Mouse (Mus musculus) midbrain, embryonic 14.5 days (tissue): ENCODE measurements around the gene Oard1. TPM values are rescaled to one million over a fixed set of nuclear protein-coding genes. Genes with fewer than 3 reads are reported as not detected.

Experiments
- ATAC-seq: fragments of 200-750 bp; cut with Nextera tagmentation; 2 replicates; pipeline ENCODE4 v1.8.0; 2017; ENCODE audit warnings: moderate number of reproducible peaks, moderate library complexity; ENCODE audit not compliant: low FRiP score, low TSS enrichment
- DNase-seq: peaks from one replicate; pipeline ENCODE4 v3.0.0-alpha.2; 2015
- H3K27ac ChIP-seq: fragments of 300-500 bp; sonication (generic); replicated peaks from 2 replicates; pipeline ENCODE4 v1.5.1; 2014; ENCODE audit warnings: mild to moderate bottlenecking, low read depth, low read length, moderate library complexity
- H3K27me3 ChIP-seq: fragments of 300-500 bp; sonication (generic); 2 replicates; pipeline ENCODE4 v1.6.1; 2014; ENCODE audit warnings: low read length, control low read depth, mixed read lengths; ENCODE audit not compliant: control insufficient read depth, insufficient read depth
- H3K36me3 ChIP-seq: fragments of 300-500 bp; sonication (generic); 2 replicates; pipeline ENCODE4 v1.6.1; 2014; ENCODE audit warnings: low read length, control low read depth; ENCODE audit not compliant: control insufficient read depth, insufficient read depth
- H3K4me1 ChIP-seq: fragments of 300-500 bp; sonication (generic); 2 replicates; pipeline ENCODE4 v1.6.1; 2014; ENCODE audit warnings: mild to moderate bottlenecking, antibody characterized with exemption, low read length, control low read depth; ENCODE audit not compliant: control insufficient read depth, insufficient read depth
- H3K4me2 ChIP-seq: fragments of 300-500 bp; sonication (generic); 2 replicates; pipeline ENCODE4 v1.6.1; 2014; ENCODE audit warnings: mild to moderate bottlenecking, low read length, moderate library complexity
- H3K4me3 ChIP-seq: fragments of 300-500 bp; sonication (generic); replicated peaks from 2 replicates; pipeline ENCODE4 v1.5.1; 2014; ENCODE audit warnings: low read depth, low read length
- H3K9ac ChIP-seq: fragments of 300-500 bp; sonication (generic); replicated peaks from 2 replicates; pipeline ENCODE4 v1.6.1; 2014; ENCODE audit warnings: mild to moderate bottlenecking, low read length, moderate library complexity
- H3K9me3 ChIP-seq: fragments of 300-500 bp; sonication (generic); 2 replicates; pipeline ENCODE4 v1.6.1; 2016; ENCODE audit warnings: low read length, control low read depth, mixed read lengths; ENCODE audit not compliant: control insufficient read depth
- WGBS: fragments of 180-500 bp; shearing (Covaris S2); extraction: QIAGEN DNeasy Blood & Tissue Kit; methylation state at CpG from one replicate; pipeline ENCODE4 v1.1.7; 2014; 5-methylcytosine and 5-hydroxymethylcytosine counted together
- polyA plus RNA-seq: library from polyadenylated mRNA; unstranded; fragments of >200 nt; fragmentation: Nextera tagmentation; extraction: Ambion mirVana; gene quantifications from 2 replicates; pipeline ENCODE4 v1.2.1, GENCODE M21; 2014

Oard1 gene
- polyA plus RNA-seq, 1 experiment from 2014 or later, result 49.2 TPM

DNA sequence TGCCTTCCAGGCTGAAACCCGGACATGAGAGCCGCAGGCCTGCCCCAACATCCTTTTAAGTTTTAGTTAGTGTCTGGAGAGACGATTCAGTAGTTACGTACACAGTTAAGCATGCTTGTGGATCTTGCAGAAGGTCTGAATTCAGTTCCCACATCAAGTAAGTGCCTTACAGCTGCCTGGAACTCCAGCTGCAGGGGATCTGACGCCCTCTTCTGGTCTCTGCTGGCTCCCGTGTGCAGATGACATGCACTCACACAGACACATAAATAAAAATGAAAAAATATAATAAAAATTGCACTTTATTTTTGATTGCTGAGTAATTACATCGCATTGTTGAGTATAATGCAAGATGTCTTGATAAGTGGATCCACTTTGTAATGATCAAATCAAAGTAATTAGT lies 43.7 kb downstream of the Oard1 start:
- H3K4me1 ChIP-seq, result no peaks in the 10 kb centered on the region
- H3K9me3 ChIP-seq, result no peaks in the 10 kb centered on the region
- ATAC-seq, result no peak
- H3K4me2 ChIP-seq, result no peak overlapping the region
- no peak overlapping the region for H3K4me3 ChIP-seq
- WGBS, result 77% methylated on average over 7 of the region's 7 CpGs
- H3K9ac ChIP-seq, result no peak overlapping the region
- DNase-seq, result no peak
- H3K27me3 ChIP-seq, result no peaks in the 10 kb centered on the region
- H3K27ac ChIP-seq, result no peak overlapping the region
- no peaks in the 10 kb centered on the region for H3K36me3 ChIP-seq

DNA sequence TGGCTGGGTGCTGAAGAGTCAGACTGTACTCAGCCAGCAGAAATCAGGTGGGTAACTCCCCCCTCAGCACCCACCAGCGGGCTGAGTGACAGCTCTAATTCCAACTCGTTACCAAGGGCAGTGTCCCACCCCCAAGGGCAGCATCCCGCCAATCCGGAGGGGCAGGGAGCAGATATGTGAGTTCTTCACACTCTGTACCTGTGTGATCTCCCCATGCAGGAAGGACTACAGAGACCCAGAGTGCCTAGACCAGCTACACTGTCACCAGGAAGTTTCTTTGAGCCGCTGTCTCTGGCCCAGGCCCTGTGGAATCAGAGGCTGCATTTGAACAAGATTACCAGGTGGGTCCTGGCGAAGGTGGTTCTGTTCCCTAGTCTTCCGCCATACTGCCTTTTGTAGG lies 44.4 kb downstream of the Oard1 start:
- Histone ChIP-seq H3K36me3 (no peaks in the 10 kb centered on the region), H3K27ac (no peak overlapping the region), H3K4me2 (no peak overlapping the region), H3K4me1 (no peaks in the 10 kb centered on the region), H3K4me3 (no peak overlapping the region), H3K9ac (no peak overlapping the region), H3K27me3 (no peaks in the 10 kb centered on the region), H3K9me3 (no peaks in the 10 kb centered on the region)
- ATAC-seq (no peak), DNase-seq (no peak)
- WGBS, result 63% methylated on average over 7 of the region's 7 CpGs

DNA sequence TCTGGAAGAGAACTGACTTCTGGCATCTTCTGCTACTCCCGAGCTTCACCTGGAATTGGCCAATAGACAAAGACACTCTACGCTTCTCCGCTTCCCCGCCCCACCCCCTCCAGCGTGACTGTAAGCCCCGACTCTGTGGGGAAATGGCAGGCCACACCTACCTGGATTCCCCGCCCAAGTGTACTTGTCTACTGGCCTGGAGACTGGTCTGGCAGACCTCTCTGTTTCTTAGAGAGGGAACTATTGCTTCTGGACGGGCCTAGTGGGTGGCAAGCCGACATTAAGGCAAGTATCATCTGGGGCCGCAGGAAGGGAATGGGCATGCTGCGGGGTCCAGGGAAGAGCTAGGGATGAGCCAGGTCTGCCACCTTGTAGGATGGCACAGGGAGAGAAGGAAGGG lies 44.9 kb downstream of the Oard1 start, which contains the start of gene Unc5cl:
Unc5cl (plus strand) TSS at position 214 of the 400 bp plus-strand sequence.
- WGBS, result 61% methylated on average over 11 of the region's 11 CpGs
- Histone ChIP-seq H3K4me2 (no peak within 1 kb of the TSS), H3K9me3 (no peaks in the 10 kb centered on the region)

DNA sequence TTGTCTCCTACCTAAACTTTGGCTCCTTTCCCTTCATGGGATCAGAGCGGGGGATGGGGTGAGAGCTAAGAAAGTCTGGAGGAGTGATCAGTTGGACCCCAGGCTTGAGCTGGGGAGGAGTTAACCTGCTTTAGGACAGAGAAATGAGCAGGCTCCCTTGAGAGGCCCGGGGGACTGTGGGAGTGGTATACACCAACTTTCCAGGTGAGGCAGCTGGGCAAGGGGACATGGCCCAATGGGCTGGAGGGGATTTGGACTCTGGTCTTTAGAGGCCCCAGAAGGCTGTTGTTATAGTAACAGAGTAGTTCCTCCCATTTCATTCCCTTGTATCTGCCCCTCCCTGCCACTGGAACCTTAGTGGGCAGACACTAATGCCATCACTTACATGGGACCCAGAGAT lies 46.1 kb downstream of the Oard1 start:
- DNase-seq (no peak), ATAC-seq (no peak)
- no peak overlapping the region for H3K4me3 ChIP-seq
- no peak overlapping the region for H3K27ac ChIP-seq
- 81% methylated on average over 2 of the region's 2 CpGs for WGBS
- no peaks in the 10 kb centered on the region for H3K9me3 ChIP-seq
- no peak overlapping the region for H3K9ac ChIP-seq
- no peak overlapping the region for H3K4me2 ChIP-seq
- H3K27me3 ChIP-seq, result no peaks in the 10 kb centered on the region
- H3K36me3 ChIP-seq, result no peaks in the 10 kb centered on the region
- no peaks in the 10 kb centered on the region for H3K4me1 ChIP-seq

More for the DNA sequence above, 44.9 kb downstream of the Oard1 start, which contains the start of gene Unc5cl:
- H3K36me3 ChIP-seq, result no peaks in the 10 kb centered on the region
- H3K27me3 ChIP-seq, result no peaks in the 10 kb centered on the region
- no peak within 1 kb of the TSS for H3K9ac ChIP-seq
- ATAC-seq (no peak), DNase-seq (no peak)
- no peak within 1 kb of the TSS for H3K4me3 ChIP-seq
- H3K27ac ChIP-seq, result no peak within 1 kb of the TSS
- H3K4me1 ChIP-seq, result no peaks in the 10 kb centered on the region

DNA sequence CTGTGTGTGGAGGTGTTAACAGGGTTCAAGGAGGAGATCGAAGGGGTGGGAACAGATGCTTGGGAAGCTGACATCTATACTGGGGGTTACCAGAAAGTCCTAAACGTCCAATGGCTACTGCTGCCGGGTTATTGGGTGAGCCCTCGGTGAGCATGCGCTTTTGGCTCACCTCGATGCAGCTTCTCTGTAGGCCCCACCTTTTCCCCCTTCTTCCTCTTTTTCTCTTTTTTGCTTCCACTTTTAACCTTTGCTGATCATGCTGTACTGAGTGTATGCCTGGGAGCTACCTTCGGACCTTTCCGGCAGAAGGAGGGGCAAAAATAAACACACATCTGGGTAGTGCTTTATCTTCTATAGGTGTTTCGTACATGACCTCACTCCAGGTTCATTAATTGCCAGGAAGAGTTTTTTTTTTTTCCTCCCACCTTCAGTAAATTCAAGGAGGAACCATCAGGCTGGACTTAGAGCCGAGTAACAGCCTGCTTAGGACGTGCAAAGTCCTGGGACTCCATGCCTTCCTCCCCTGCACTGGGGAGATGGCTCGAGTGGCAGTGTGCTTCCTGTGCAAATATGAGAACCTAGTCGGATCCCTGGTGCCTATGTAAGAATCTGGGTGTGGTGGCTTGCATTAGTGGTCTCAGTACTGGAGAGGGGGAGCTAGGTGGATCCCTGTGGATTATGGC lies 48.3 kb downstream of the Oard1 start:
- H3K27ac ChIP-seq, result no peak overlapping the region
- H3K27me3 ChIP-seq, result no peaks in the 10 kb centered on the region
- H3K9ac ChIP-seq, result no peak overlapping the region
- no peaks in the 10 kb centered on the region for H3K36me3 ChIP-seq
- no peaks in the 10 kb centered on the region for H3K4me1 ChIP-seq
- no peak overlapping the region for H3K4me3 ChIP-seq
- 88% methylated on average over 13 of the region's 13 CpGs for WGBS
- H3K9me3 ChIP-seq, result no peaks in the 10 kb centered on the region
- H3K4me2 ChIP-seq, result no peak overlapping the region
- no peak for DNase-seq
- no peak for ATAC-seq

DNA sequence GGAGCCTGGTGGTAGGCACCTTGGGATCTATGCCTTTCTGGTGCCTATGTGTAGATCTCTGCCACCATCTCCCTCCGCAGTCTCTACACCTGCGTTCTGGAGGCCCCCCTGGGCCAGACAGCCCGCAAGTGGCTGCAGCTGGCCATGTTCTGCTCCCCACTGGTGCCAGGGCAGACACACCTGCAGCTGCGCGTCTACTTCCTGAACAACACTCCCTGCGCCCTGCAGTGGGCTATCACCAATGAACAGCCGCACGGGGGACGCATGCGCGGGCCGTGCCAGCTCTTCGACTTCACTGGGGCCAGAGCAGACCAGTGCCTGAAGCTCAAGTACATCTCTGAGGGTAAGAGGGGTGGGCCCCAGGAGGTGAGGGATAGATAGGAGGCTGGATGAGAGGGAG lies 52.3 kb downstream of the Oard1 start:
- Histone ChIP-seq H3K9ac (no peak overlapping the region), H3K27me3 (no peaks in the 10 kb centered on the region), H3K4me1 (no peaks in the 10 kb centered on the region), H3K4me2 (no peak overlapping the region), H3K9me3 (no peaks in the 10 kb centered on the region), H3K4me3 (no peak overlapping the region), H3K27ac (no peak overlapping the region), H3K36me3 (no peaks in the 10 kb centered on the region)
- ATAC-seq, result no peak
- DNase-seq, result no peak
- 96% methylated on average over 13 of the region's 13 CpGs for WGBS

DNA sequence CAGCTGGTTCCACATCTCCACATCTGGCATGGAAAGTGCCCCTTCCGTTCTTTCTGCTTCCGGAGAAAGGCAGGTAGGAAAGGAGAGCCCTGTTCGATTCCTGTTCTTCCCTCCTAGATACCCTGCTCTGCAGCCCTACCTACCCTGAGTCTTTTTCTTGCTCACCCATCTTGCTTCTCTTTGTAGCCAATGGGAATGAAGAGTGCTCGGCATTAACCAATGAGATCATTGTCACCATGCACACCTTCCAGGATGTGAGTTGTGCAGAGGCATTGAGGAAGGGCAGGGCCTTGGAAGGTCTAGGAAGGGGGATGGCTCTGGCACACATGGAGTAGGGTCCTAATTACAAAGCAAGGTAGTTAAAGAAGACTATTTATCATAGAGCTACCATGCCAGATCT lies 53.6 kb downstream of the Oard1 start:
- 94% methylated on average over 4 of the region's 4 CpGs for WGBS
- no peaks in the 10 kb centered on the region for H3K36me3 ChIP-seq
- H3K9ac ChIP-seq, result no peak overlapping the region
- DNase-seq (no peak), ATAC-seq (no peak)
- H3K4me1 ChIP-seq, result no peaks in the 10 kb centered on the region
- no peaks in the 10 kb centered on the region for H3K9me3 ChIP-seq
- H3K27me3 ChIP-seq, result no peaks in the 10 kb centered on the region
- no peak overlapping the region for H3K27ac ChIP-seq
- H3K4me3 ChIP-seq, result no peak overlapping the region
- H3K4me2 ChIP-seq, result no peak overlapping the region

Other genes starting within 250 kb of the Oard1 start
- gene A530064D06Rik, start 242.7 kb upstream of the Oard1 start, polyA plus RNA-seq, result 0.32 TPM in 1 of 2 replicates, not detected in the other
- gene Trem1, start 177.2 kb upstream of the Oard1 start, polyA plus RNA-seq, result not detected in 2 replicates
- gene Trem3, start 162.2 kb upstream of the Oard1 start, polyA plus RNA-seq, result not detected in 2 replicates
- not detected in 2 replicates for gene Treml4, start 145.7 kb upstream of the Oard1 start, polyA plus RNA-seq
- gene Treml2, start 110.5 kb upstream of the Oard1 start, polyA plus RNA-seq, result 0.12 TPM in 1 of 2 replicates, not detected in the other
- 0.55 TPM in 1 of 2 replicates, not detected in the other for gene B430306N03Rik, start 93.9 kb upstream of the Oard1 start, polyA plus RNA-seq
- 2.6 and 3.7 TPM in 2 replicates for gene Trem2, start 63.6 kb upstream of the Oard1 start, polyA plus RNA-seq
- 0.23 and 0.51 TPM in 2 replicates for gene Treml1, start 50.1 kb upstream of the Oard1 start, polyA plus RNA-seq
- gene Nfya, start 108 bp upstream of the Oard1 start, polyA plus RNA-seq, result 14.2 and 16.5 TPM in 2 replicates
- 0.26 and 0.29 TPM in 2 replicates for gene Apobec2, start 22.9 kb downstream of the Oard1 start, polyA plus RNA-seq
- 2.5 and 4.6 TPM in 2 replicates for gene Tspo2, start 41.5 kb downstream of the Oard1 start, polyA plus RNA-seq
- 0.22 and 0.53 TPM in 2 replicates for gene Unc5cl, start 44.9 kb downstream of the Oard1 start, polyA plus RNA-seq